Mouse (Mus musculus): ENCODE measurements at regions not wholly inside any gene's neighbourhood (a gene's known extent, or its start where the extent isn't known, plus 50 kb on each side); places are given as distances from the start of the nearest gene placed in this dataset.

DNA sequence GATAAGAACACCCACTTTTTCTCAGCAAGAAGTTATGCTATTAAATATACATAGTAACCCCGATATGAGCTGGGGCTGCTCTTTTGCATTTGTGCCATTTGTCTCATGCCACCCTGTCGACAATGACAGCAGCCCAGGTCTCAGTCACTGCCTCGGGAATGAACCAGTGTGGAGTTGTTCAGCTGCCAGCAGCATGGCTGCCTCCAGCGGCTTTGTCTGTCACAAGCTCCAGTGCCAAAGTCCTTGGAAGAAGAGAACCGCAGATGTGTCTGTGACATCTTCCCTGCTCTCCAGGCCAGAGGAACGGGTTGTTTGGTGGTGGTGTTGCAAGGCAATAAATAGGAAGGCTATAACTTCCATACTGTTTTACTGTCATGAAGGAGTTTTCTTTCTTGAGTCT is 130.7 kb downstream of the Cep170 start:
- DNase-seq (ENCODE audit: low spot score in 2 of 2) = no peak

- peak in 1 of 2 experiments; percentile 19 for DNase-seq (ENCODE audit: low spot score in 2 of 2)
Measured at GRCm38 (mm10) chr1:176681971-176682370, 131.9 kb downstream of the Cep170 start.

- DNase-seq (ENCODE audit: low spot score in 2 of 2) = no peak
Measured at GRCm38 (mm10) chr1:176675184-176675583, 138.7 kb downstream of the Cep170 start.

GRCm38 (mm10) chr1:176671081-176671480 is 142.8 kb downstream of the Cep170 start:
- DNase-seq (ENCODE audit: low spot score in 2 of 2) = no peak

GRCm38 (mm10) chr1:176667552-176668306 is 146.1 kb downstream of the Cep170 start:
- DNase-seq (ENCODE audit: low spot score in 2 of 2) = no peak

GRCm38 (mm10) chr1:176660286-176660685 is 153.6 kb downstream of the Cep170 start:
- no peak for DNase-seq (ENCODE audit: low spot score in 2 of 2)

- DNase-seq (ENCODE audit: low spot score in 2 of 2) = no peak
Measured at GRCm38 (mm10) chr1:176658639-176659038, 155.2 kb downstream of the Cep170 start.

GRCm38 (mm10) chr1:176655487-176656333 is 158.2 kb downstream of the Cep170 start:
- no peak for DNase-seq (ENCODE audit: low spot score in 2 of 2)

DNA sequence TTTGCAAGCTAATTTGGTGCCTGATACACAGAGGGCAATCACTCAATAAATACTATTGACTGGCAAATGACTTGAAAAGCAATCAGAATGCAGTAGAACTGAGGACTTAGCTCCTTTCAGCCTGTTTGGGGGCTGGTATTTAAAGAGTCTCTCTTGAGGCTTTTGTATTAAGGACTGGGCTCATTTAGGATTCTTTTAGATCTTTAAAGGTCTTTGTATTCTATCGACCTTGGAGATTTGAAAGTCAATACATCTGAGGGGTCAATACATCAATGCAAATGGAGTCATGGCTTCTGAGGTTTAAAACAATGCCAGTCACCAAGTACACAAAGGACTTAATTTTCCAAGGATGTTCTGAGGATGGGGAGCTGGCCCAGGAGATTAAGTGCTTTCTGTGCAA is 169.6 kb downstream of the Cep170 start:
- DNase-seq (ENCODE audit: low spot score in 2 of 2) = no peak

DNA sequence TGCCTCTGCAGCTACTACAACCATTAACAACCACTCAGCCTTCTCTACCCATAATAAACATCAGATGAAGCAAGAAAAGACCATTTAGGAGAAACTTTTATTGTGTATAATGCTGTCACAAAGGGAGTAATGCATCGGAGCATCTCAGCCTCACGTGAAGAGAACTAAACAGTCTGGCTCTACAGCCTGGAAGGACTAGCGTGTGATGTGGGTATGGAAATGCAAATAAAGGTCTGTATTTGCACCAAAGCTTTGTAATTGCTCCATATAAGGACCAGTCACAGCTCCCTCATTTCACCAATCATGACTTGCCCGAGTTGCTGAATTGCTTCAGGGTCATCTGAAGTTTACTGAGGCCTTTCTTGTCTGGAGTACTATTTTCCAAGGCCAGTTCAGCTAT is 190.7 kb downstream of the Cep170 start:
- DNase-seq (ENCODE audit: low spot score in 2 of 2) = no peak

DNA sequence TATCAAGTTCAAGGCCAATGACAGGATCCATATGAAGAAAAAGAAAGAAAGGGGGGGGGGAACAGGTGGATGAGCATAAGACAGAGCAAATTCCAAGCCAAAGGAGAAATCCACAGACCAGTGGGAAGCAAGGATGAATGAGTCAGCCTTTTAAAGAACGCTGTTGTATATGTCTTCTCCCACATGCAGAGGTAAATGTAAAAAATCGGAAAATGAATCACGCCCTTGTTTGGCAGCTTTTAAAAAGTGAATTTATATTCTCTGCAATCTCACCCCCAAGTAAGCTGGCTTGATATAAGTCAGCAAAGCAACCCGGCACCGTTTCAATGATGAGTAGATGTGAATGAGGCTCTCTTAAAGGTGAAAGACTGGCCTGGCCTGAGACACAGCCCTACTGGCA is 191.7 kb downstream of the Cep170 start:
- DNase-seq (ENCODE audit: low spot score in 2 of 2) = no peak

GRCm38 (mm10) chr1:176621285-176621684 is 192.6 kb downstream of the Cep170 start:
- no peak for DNase-seq (ENCODE audit: low spot score in 2 of 2)

- DNase-seq (ENCODE audit: low spot score in 2 of 2) = no peak
Measured at GRCm38 (mm10) chr1:176618896-176619295, 195.0 kb downstream of the Cep170 start.

GRCm38 (mm10) chr1:176615673-176616072 is 198.2 kb downstream of the Cep170 start:
- no peak for DNase-seq (ENCODE audit: low spot score in 2 of 2)

GRCm38 (mm10) chr1:176594312-176594711 is 219.6 kb downstream of the Cep170 start:
- no peak for DNase-seq (ENCODE audit: low spot score in 2 of 2)

DNA sequence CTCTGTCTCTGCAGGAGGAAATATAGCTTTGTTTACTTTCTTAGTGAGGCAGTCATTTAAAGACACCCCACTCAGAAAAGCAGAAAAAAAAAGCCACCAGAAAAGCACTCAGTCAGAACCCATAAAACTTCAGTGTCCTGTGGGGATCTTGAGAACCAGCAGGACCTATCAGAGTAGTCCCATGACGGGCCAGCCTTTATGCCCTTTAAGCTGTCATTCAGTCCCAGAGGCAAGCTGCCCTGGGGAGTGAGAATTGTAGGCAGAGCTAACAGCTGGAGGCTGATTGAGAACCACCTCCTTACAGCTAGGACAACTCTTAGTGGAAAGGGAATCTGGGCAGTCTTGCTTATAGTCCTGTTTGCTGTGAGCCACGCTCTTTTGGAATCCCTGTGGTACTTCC is 225.7 kb downstream of the Cep170 start:
- DNase-seq (ENCODE audit: low spot score in 2 of 2) = no peak

GRCm38 (mm10) chr1:176573703-176574102 is 240.2 kb downstream of the Cep170 start:
- DNase-seq (ENCODE audit: low spot score in 2 of 2) = no peak

DNA sequence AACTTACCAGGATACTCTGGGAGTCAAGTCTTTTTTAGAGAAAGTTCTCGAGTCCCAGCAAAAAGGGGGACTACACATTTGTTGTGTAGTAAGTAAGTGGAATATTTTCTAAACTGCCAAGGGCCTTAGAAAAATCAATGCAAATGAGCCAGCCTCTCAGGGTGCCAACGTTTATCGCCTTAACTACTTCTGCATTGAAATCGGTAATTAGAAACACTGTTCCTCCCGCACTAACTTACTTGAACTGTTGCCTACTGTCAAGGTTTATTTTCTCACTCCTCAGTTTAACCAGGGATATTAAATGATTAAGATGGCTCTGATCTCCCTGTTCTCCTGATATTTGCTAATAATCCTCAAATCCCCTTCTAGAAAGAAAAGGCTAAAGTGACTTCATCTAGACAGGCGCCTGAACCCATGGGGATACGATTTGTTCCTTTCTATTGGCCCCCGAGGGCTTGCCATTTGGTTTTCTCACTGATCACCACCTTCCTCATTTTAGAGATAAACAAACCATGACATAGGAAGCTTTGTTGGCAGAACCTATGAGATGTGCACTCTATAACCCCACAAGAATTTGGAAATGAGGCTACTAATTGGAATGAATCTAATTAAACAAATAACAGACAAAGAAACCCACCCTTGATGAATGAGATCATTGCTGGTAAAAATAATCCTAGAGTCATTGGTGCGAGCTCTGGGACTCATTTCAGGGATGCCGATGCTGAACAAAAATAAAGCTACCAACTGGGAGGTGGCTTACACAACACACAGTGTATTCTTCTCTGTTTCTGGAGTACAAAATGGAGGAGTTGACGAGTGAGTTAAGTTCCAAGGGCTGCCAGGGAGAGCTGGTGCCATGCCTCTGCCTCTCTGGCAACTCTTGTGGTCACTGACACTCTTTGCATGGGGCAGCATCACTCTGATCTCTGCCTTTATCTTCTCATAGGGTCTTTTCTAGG is 255.1 kb downstream of the Cep170 start:
- no peak for DNase-seq (ENCODE audit: low spot score in 2 of 2)

DNA sequence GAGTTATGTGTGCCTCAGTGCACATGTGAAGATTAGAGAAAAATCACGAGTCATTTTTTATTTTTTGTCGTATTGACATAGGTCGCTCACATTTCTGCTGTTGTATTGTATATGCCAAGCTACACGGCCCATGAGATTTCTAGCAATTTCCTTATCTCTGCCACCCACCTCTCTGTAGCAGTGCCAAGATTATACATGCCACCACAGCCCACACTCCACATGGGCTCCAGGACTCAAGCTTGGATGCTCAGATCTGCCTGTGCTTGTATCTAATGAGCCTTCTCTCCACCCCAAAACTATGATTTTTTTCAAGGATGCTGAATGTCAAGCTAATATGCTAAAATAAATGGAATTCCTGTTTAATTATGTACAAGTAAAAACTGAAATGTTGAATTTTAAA is 259.3 kb upstream of the Pld5 start:
- DNase-seq (ENCODE audit: low spot score in 2 of 2) = no peak

GRCm38 (mm10) chr1:176529037-176529436 is 253.9 kb upstream of the Pld5 start:
- DNase-seq (ENCODE audit: low spot score in 2 of 2) = no peak

DNA sequence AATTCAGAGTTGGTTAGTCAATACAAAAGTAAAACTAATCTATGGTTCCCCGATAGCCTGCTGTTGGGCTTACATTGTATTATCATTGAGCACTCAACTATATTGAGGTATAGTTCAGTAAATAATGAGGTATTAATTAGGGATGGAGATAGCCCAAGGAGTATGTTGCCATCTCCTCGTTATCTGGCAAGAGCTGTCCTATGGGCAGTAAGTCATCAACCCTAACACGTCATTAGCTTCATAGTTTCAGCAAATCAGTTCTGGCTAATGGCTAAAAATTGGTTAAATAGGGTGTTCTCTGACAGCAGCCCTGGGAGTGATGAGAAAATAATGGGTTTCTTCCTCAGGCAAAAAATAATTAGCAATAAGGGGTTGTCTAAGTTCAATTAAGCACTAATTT is 236.4 kb upstream of the Pld5 start:
- DNase-seq (ENCODE audit: low spot score in 2 of 2) = no peak
